Mouse (Mus musculus) lung, embryonic 14.5 days (tissue): Measurements from ENCODE around the gene Cyp1a1. TPM values are rescaled to one million over a fixed set of nuclear protein-coding genes. Genes with fewer than 3 reads are reported as not detected.
A peak's percentile ranks its signal among the peaks of the same experiment; 100 is the strongest.

Experiments
- ATAC-seq: fragments of 200-750 bp; cut with Nextera tagmentation; 2 replicates; pipeline ENCODE4 v1.8.0; 2017; ENCODE audit warnings: mild to moderate bottlenecking, moderate TSS enrichment, moderate library complexity; ENCODE audit not compliant: insufficient read depth
- DNase-seq: peaks from one replicate; pipeline ENCODE4 v3.0.0-alpha.2; 2015
- H3K27ac ChIP-seq: fragments of 300-500 bp; sonication (generic); 2 replicates; pipeline ENCODE4 v1.5.1; 2014; ENCODE audit warnings: low read depth, mild to moderate bottlenecking, moderate library complexity
- H3K27me3 ChIP-seq: fragments of 300-500 bp; sonication (generic); 2 replicates; pipeline ENCODE4 v1.6.1; 2014; ENCODE audit warnings: low read length, control low read depth; ENCODE audit not compliant: insufficient read depth
- H3K36me3 ChIP-seq: fragments of 300-500 bp; sonication (generic); 2 replicates; pipeline ENCODE4 v1.6.1; 2014; ENCODE audit warnings: control low read depth; ENCODE audit not compliant: insufficient read depth
- H3K4me1 ChIP-seq: fragments of 300-500 bp; sonication (generic); 2 replicates; pipeline ENCODE4 v1.6.1; 2014; ENCODE audit warnings: antibody characterized with exemption, control low read depth; ENCODE audit not compliant: insufficient read depth
- H3K4me2 ChIP-seq: fragments of 300-500 bp; sonication (generic); 2 replicates; pipeline ENCODE4 v1.6.1; 2014; ENCODE audit warnings: mild to moderate bottlenecking
- H3K4me3 ChIP-seq: fragments of 300-500 bp; sonication (generic); 2 replicates; pipeline ENCODE4 v1.5.1; 2014; ENCODE audit warnings: low read depth, low read length
- H3K9ac ChIP-seq: fragments of 300-500 bp; sonication (generic); 2 replicates; pipeline ENCODE4 v1.6.1; 2014
- H3K9me3 ChIP-seq: fragments of 300-500 bp; sonication (generic); 2 replicates; pipeline ENCODE4 v1.6.1; 2016; ENCODE audit warnings: low read depth, low read length, control low read depth
- CTCF ChIP-seq: IDR thresholded peaks from 2 replicates; pipeline ENCODE4 v1.5.1; 2016; ENCODE audit warnings: antibody characterized with exemption, low read depth
- WGBS: fragments of 180-500 bp; shearing (Covaris S2); extraction: QIAGEN DNeasy Blood & Tissue Kit; methylation state at CpG from one replicate; pipeline ENCODE4 v1.1.7; 2014; 5-methylcytosine and 5-hydroxymethylcytosine counted together
- polyA plus RNA-seq: library from polyadenylated mRNA; unstranded; fragments of >200 nt; fragmentation: Nextera tagmentation; extraction: Ambion mirVana; gene quantifications from 2 replicates; pipeline ENCODE4 v1.2.1, GENCODE M21; 2014

Gene Cyp1a1
- polyA plus RNA-seq, 1 experiment from 2014 or later, result not detected

DNA sequence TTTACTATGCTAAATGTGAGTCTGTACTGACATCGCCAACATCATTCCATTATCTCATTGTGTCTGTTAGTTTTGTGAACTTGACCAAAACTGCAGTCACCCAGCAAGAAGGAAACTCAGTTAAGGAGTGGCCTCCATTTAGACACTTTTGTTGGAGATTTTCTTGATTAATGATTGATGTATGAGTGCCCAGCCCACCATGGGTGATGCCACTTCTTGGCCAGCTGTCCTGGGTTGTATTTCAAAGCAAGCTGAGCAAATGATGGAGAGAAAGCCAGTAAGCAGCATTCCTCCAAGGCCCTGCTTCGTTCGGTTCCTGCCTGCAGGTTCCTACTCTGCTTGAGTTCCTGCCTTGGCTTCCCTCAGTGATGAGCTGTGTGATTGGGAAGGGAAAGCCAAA, 33.0 kb downstream of the Cyp1a1 start:
- H3K4me3 ChIP-seq, result no peak overlapping the region
- no peaks in the 10 kb centered on the region for H3K4me1 ChIP-seq
- H3K4me2 ChIP-seq, result no peak overlapping the region
- DNase-seq (no peak), ATAC-seq (no peak)
- 72% methylated on average over 3 of the region's 3 CpGs for WGBS
- no peaks in the 10 kb centered on the region for H3K27me3 ChIP-seq
- no peak overlapping the region for H3K27ac ChIP-seq
- peaks cover 49% of the 10 kb centered on the region for H3K36me3 ChIP-seq
- no peak for TF ChIP-seq CTCF
- H3K9me3 ChIP-seq, result no peaks in the 10 kb centered on the region
- no peak overlapping the region for H3K9ac ChIP-seq

DNA sequence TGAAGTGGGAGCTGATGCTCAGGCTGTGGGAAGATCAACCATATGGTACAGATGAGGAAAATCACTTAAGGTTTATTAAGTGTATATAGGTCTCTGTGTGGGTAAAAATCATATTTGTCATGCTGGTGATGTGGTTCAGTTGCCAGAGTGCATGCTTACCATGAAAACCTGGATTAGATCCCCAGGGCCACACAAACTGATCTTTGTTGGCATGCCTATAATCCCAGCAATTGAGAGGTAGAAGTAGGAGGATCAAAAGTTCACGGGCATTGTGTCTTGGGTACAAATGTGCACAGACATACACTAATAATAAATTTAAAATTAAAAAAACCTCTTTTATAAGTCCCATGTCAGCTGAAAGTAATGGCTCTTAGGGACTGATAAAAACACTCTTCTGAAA, 34.6 kb downstream of the Cyp1a1 start:
- Histone ChIP-seq H3K27ac (no peak overlapping the region), H3K36me3 (peaks cover 45% of the 10 kb centered on the region; the same call in 1 of the 2 replicates), H3K4me2 (no peak overlapping the region), H3K27me3 (no peaks in the 10 kb centered on the region), H3K9ac (no peak overlapping the region), H3K4me1 (no peaks in the 10 kb centered on the region), H3K9me3 (no peaks in the 10 kb centered on the region), H3K4me3 (no peak overlapping the region)
- ATAC-seq (no peak), DNase-seq (no peak)
- TF ChIP-seq CTCF, result no peak
- WGBS, result 95% methylated on average over 1 of the region's 1 CpGs

DNA sequence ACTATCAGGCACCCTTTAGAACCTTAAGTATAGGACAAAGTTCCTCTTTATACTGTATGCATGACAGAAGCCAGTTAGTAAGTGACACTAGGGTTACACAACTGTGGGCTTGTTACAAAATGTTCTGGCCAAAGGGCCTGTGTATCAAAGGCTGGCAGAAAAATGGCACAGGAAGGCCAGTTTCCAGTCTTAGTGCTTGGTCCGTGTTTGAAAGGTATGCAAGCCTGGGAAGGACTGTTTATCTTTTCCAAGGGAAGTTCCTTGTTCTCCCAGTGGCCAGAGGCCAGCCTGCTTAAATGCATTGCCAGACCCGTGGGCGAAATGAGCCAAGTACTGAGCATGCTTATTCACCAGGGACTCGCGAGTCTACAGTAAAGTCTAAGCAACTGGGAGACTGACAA, 35.6 kb downstream of the Cyp1a1 start:
- 51% methylated on average over 5 of the region's 5 CpGs for WGBS
- no peak overlapping the region for H3K4me2 ChIP-seq
- no peaks in the 10 kb centered on the region for H3K27me3 ChIP-seq
- ATAC-seq (no peak), DNase-seq (peak; percentile 42)
- peaks cover 46% of the 10 kb centered on the region for H3K36me3 ChIP-seq
- H3K27ac ChIP-seq, result no peak overlapping the region
- H3K9me3 ChIP-seq, result no peaks in the 10 kb centered on the region
- no peak overlapping the region for H3K4me3 ChIP-seq
- no peak overlapping the region for H3K9ac ChIP-seq
- no peaks in the 10 kb centered on the region for H3K4me1 ChIP-seq
- TF ChIP-seq CTCF, result no peak

DNA sequence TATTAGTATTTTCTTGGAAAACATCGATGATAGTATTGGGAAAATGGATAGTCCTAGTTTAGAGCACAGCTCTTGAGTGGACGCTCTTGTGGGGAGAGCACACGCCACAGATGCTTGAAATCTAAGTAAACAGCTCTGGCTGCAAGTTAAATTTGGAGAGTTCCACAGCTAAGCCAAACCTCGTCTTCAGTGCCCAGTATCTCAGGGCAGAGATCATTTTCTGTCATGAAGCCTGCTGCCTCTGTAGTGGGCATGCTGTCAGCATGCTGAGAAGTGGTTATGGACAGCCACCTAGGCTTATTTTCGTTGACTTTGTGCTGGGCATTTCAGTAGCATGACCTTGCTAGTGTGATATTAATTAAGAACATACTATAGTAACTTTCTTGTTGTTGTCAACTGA, 36.1 kb downstream of the Cyp1a1 start:
- Histone ChIP-seq H3K9ac (no peak overlapping the region), H3K9me3 (no peaks in the 10 kb centered on the region), H3K4me1 (no peaks in the 10 kb centered on the region), H3K36me3 (peaks cover 43% of the 10 kb centered on the region), H3K4me3 (no peak overlapping the region), H3K4me2 (no peak overlapping the region), H3K27me3 (no peaks in the 10 kb centered on the region), H3K27ac (no peak overlapping the region)
- DNase-seq (no peak), ATAC-seq (no peak)
- WGBS, result 76% methylated on average over 5 of the region's 5 CpGs
- TF ChIP-seq CTCF, result no peak

DNA sequence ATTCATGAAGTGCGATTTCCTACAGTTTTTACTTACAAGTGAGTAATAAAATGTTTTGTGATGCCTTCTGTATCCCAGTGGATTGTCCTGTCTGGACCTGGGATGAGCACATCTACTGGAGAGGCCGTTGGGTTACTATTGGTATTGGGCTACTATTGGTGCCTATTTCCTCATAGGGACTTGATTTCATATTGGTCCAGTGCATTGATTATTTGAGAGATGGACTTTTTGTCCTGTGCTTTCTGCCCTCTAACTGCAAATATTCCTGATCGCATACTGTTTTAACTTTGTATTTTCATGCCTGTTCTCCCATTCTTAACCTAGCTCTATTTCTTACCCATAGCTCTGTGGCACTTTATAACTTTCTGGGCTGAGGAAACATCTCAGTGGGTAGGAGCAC, 37.0 kb downstream of the Cyp1a1 start:
- no peak for TF ChIP-seq CTCF
- Histone ChIP-seq H3K9ac (no peak overlapping the region), H3K27me3 (no peaks in the 10 kb centered on the region), H3K36me3 (peaks cover 51% of the 10 kb centered on the region), H3K4me3 (no peak overlapping the region), H3K27ac (no peak overlapping the region), H3K4me2 (no peak overlapping the region), H3K9me3 (no peaks in the 10 kb centered on the region), H3K4me1 (no peaks in the 10 kb centered on the region)
- no peak for DNase-seq
- no peak for ATAC-seq
- 94% methylated on average over 3 of the region's 3 CpGs for WGBS

DNA sequence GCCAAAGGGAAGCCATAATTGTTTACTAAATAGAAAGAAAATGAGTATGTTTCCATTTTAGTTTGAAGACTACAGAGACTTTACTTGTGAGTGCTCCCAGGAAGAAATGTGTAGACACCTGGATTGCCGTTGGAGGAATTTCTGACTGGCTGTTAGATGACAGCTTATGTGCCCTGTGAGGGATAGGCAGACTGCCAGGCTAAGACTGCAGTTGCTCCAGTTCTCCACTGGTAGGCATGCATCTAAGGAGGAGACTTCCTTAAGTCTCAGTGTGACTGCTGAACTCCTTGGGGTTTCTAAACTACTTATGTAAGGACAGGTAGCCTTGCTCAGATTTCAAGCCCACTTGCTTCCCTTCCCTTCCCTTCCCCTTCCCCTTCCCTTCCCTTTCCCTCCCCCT, 40.6 kb downstream of the Cyp1a1 start:
- TF ChIP-seq CTCF, result no peak
- ATAC-seq (no peak), DNase-seq (no peak)
- Histone ChIP-seq H3K36me3 (peaks cover 62% of the 10 kb centered on the region), H3K4me2 (no peak overlapping the region), H3K9me3 (no peaks in the 10 kb centered on the region), H3K4me1 (no peaks in the 10 kb centered on the region), H3K9ac (no peak overlapping the region), H3K4me3 (no peak overlapping the region), H3K27ac (no peak overlapping the region), H3K27me3 (no peaks in the 10 kb centered on the region)
- 93% methylated on average over 1 of the region's 1 CpGs for WGBS

DNA sequence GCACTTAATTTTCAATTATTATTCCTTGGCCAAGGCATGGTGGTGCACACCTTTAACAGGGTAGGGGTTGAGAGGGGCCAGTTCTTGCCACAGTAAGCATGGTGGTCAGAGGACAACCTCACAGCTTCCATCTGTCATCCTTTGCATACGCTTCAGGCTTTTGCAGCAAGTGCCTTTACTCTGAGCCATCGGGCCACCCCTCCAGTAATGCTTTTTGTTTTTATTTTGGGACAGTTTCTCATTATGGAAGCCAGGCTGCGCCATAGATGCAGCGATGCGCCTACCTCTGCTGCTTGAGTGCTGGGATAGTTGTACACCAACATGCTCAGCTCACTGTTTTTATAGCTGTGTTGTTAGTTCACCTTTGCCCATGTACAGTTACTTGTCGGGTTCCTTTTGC, 45.9 kb downstream of the Cyp1a1 start:
- ATAC-seq (no peak), DNase-seq (no peak)
- no peak overlapping the region for H3K4me3 ChIP-seq
- H3K4me2 ChIP-seq, result no peak overlapping the region
- no peaks in the 10 kb centered on the region for H3K27me3 ChIP-seq
- no peaks in the 10 kb centered on the region for H3K9me3 ChIP-seq
- no peak for TF ChIP-seq CTCF
- peaks cover 32% of the 10 kb centered on the region for H3K36me3 ChIP-seq
- 93% methylated on average over 6 of the region's 6 CpGs for WGBS
- H3K27ac ChIP-seq, result no peak overlapping the region
- H3K9ac ChIP-seq, result no peak overlapping the region
- H3K4me1 ChIP-seq, result no peaks in the 10 kb centered on the region

GRCm38 (mm10) chr9:57739863-57740262, 52.1 kb downstream of the Cyp1a1 start:
- 89% methylated on average over 5 of the region's 5 CpGs for WGBS

More at GRCm38 (mm10) chr9:57739863-57740262, 52.1 kb downstream of the Cyp1a1 start:
- Histone ChIP-seq H3K27ac (no peak overlapping the region), H3K9me3 (no peaks in the 10 kb centered on the region), H3K9ac (no peak overlapping the region), H3K4me3 (no peak overlapping the region), H3K4me1 (no peaks in the 10 kb centered on the region), H3K4me2 (no peak overlapping the region), H3K36me3 (peaks cover 45% of the 10 kb centered on the region), H3K27me3 (no peaks in the 10 kb centered on the region)
- ATAC-seq (no peak), DNase-seq (no peak)
- no peak for TF ChIP-seq CTCF
